Mouse (Mus musculus): Measurements from ENCODE around the gene Coro1c.

The Coro1c gene

DNA sequence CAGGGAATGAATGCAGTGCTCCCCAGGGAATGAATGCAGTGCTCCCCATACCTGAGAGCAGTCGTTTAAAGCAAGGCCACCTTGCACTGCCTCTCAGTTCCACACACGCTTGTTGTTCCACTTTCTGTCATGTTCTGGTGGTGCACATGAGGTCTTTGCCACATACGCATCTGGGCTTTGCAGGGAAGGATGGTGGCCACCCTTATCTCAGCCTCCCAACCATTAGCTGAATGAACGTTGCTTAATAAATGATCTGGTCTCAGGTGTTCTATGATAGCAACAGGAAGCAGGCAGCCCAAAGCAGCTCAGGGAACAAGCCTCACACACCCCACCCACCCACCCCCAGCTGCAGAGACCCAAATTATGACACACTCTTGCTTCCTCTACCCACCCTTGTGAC, 16.1 kb upstream of the Coro1c start:
- no peak for DNase-seq (ENCODE audit: low spot score)

DNA sequence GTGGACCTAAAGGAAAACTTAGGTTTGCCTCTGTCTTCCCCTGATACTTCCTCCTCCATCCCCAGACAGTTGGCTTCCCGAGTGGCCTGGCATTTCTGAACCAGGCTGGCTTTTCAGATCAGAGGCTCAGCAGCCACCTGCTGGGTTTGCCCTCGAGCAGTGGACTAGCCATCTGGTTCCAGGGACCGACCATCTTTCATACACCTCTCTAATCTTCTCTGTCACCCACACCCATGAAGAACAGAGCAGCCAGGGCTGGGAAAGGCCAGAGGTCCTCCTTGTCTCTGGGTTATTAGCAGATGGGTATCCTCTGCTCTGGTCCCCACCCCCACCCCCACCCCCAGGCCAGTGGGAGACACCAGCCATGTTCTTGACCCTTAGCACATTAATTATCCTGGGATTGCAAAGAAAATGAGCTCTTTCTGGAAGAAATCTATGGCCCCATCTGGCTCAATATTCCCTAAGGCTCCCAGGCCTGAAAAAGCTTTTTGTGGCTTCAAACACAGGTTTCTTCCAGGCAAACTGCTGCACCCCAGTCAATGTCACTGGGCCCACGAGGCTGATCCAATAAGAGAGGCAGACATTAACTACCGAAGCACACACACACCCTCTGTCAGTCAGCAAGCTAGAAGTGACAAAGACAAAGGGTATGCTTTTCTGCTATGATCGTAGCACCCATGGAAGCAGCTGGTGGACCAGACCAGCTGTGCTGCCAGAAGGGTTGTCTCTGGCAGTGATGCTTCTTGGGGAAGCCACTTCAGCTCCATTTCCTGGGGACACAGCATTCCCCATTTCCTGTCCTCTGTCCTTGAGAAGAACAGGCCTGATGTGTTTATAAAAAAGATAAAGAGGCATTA, 13.0 kb upstream of the Coro1c start:
- no peak for DNase-seq (ENCODE audit: low spot score)

DNA sequence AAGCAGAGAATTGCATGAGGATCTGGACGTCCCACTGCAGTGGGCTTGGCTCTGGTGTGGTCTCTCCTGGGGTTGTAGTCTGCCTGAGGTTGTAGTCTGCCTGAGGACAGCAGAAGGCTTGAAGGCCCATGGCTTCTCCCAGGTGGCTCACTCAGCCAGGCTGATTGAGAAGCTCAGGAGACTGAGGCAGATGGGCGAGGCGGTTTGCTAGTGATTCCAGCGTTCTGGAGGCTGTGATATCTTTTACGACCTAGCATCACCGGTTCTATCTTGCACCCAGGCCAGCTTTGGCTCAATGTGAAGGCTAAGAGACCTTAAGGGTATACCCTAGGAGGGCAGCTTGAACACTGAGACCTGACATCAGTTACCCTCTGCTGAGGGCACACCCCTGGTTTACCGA, 10.5 kb upstream of the Coro1c start:
- DNase-seq (ENCODE audit: low spot score), result no peak

DNA sequence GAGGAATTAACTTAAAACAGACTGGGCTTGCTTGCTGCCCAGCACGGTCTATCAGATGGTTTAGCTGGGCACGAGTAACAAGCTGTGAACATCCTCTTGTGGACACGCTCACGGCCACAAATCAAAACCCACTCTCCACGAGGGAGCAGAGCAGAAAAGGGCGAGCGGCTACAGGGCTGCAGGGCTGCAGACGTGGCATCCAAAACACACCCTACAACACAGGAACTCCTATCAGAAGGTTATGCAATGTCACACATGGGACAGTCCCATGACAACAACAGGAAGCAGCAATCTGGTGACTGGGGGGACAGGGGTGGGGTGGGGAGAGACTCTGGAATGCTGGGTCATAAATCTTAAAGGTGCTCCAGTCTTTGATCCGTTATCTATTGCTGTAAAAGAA, 10.1 kb upstream of the Coro1c start:
- no peak for DNase-seq (ENCODE audit: low spot score)

DNA sequence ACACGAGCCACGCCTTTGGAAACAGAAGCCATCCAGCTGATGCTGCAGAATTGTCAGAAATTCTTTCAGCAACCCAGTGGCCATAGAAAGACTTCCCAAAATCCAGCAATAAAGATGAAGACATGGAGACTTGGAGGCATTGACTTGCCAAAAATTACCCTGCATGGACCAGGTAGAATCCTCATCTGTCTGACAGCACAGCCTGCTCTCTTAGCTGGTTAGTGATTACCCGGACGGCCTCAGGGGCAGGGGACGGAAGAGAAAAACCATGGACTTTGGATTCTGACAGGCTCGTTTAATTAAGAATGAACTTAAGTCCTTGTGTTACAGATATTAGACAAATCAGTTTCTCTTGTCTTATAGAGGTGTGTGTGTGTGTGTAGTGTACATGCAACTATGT, 2.1 kb upstream of the Coro1c start:
- no peak for DNase-seq (ENCODE audit: low spot score)

DNA sequence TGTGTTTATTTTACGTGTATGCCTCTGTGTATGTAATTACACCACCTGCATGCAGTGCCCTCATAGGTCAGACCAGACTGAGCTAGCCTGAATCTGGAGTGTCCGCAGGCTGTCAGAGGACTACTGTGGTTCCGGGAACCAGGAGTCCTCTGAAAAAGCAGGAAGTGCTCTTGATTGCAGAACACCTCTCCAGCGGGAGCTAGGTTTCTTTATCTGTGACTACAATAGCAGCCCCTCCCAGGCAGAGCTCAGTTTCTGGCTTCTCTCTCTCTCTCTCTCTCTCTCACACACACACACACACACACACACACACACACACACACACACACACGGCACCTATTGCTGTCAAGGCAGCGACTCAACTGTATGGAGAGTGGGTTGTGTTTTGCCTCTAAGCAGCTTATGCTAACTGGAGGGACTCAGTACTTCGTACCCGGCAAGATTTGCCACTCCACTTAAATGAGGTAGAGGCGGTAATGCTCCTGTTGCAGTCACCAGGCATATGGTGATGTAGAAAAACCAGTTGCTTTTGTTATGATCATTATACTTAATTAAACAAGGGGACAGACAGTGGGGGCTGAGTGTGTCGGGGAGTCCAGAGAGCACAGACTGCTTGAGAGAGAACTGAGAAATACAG, 1.6 kb upstream of the Coro1c start:
- DNase-seq (ENCODE audit: low spot score), result no peak

DNA sequence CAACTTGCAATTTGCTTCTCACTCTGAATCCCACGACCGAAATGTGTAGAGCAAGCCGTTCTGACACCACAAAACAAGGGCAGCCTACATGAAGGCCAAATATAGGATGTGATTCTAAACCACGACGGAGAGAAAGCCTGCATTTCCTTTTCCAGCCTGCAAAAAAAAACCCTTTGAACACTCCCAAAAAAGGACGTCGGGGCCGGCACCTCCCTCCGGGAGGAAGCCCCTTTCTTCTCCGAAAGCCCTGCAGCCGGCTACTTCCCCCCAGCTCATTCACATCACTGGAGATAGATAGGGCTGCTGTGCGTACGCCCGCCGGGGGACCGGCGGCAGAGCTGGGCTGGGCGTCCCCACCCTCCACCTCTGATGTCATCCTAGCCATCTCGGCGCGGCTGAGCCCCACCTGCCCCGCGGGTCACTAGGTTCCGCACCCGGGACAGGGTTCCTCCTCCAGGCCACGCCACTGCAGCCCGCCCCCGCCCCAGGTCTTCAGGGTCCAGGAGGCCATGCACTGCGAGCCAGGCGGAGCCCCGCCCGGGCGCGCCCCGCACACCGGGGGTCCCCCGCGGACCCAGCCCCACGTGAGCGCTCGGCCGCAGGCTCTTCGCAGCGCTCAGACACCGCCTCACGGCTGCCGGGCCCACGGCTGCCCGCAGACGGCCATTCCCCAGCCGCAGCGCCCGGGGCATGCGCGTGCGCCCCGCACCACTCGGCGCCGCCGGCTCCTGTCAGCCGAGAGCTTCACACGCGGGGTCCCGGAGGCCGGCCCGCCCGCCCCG, 581 bp downstream of the Coro1c start:
- DNase-seq (ENCODE audit: low spot score), result no peak

DNA sequence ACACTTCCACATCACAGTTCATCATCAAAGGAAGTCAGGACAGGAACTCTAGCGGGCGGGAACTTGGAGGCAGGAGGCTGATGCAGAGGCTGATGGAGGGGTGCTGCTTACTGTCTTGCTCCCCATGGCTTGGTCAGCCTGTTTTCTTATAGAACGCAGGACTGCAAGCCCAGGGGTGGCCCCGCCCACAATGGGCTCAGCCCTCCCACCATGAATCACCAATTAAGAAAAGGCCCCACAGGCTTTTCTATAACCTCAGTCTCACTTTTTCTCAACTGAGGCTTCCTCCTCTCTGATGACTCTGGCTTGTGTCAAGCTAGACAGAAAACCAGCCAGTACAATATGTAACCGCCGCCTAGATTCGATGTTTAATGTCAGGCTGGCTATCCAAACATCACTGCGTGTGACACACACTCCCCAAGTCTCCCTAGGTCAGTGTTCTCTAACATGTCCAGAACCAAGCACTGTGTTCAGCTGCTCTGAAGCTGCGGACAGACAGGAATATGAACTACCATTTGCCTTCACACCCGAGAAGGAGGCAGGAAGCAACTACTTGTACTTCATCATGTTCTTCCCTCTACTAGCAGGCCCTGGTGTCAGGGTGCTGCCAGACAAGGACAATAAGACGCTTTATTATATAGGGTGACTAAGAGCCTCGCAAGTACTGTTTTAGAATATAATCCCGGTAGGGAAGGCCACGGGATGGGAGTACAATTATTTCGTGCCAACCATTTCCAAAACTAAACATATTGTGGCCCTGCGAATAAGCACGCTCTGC, 1.4 kb downstream of the Coro1c start:
- no peak for DNase-seq (ENCODE audit: low spot score)

DNA sequence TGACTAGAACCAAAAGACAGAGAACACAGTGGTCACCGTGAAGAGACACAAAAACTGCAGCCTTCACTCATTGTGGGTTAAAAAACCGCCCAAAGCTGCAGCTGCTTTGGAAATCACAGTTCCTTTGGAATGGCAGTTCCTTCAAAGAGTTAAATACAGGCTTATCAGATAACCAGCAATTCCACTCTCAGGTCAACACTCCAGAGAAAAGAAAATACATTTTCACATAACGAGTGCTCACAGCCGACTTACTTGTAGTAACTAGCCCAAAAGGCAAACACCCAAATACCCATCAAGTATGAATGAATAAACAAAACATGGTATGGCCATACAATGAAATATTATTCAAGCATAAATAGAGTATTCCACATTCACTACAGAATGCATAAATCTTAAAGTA, 3.6 kb downstream of the Coro1c start:
- DNase-seq (ENCODE audit: low spot score), result no peak

DNA sequence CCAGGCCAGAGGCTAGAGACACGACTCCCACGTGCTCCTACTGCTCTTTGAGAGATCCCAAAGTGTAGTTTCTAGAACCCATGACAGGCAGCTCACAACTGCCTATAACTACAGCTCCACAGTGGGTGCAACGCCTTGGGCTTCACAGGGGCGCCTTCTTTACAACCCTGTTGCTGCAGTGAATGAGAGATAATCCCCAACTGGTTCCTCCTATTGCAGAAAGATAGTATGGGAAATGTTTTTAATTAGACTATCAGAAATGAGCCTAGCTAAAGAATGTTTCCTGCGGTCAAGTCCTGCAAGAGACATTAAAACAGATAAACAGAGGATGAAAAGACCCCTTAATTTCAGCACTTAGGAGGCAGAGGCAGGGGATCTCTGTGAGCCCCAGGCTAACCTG, 5.6 kb downstream of the Coro1c start:
- DNase-seq (ENCODE audit: low spot score), result no peak

DNA sequence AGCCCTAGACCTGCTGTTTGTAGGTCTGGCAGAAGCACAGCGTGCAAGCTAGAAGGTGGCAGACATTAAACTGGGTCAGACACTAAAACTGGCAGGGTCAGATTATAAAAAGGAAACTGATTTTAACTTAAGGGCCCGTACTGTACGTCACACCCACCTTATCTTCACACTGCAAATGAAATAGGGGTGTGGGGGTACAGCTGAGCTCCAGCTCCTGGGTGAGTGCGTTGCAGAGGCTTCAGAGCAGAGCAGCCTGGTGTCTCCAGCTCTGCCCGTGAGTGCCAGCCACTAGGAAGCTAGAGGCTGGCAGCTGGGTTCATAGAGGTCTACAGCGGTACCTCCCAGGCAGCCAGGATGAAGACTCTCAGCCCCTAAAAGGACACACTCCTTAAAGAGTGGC, 6.5 kb downstream of the Coro1c start:
- DNase-seq (ENCODE audit: low spot score), result no peak

DNA sequence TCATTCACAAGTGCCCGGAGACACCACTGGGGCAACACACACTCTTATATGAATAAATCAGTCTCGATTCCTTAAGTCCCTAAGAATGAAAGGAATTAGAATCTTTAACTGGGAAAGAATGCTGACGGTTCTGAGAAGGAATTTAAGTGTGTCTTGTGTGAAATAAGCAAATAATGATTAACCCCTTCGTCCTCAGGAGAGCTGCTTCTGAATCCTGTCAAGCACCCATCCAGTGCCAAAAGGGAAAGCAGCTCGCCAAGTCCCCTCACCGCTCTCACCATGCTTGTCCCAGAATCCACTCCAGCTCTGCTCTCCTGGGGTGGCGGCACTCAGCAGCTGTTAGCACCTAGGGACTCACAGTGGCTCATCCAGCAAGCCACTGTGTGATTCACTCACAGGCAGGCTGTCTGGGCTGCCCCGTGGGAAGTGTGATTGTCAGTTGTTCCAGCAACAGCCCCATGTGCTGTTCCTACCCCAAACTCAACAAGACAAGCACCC, 7.4 kb downstream of the Coro1c start:
- DNase-seq (ENCODE audit: low spot score), result no peak

DNA sequence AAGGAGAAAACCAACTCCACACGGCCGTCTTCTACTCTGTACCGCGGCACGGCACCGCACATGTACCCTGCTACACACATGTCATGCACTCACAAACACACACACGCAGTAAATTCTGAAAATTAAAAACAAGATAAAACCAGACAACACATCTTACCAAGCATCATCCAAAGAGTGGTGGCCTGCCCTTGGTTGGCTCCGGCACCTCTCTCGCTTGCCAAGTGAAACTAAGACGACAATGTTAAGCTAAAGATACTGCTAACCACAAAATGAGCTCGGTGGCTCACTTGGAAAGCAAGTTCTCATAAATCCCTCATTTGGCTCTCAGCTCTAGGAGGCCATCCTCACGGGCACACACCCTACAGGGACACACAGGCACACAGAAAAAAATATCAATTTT, 9.0 kb downstream of the Coro1c start:
- DNase-seq (ENCODE audit: low spot score), result no peak

DNA sequence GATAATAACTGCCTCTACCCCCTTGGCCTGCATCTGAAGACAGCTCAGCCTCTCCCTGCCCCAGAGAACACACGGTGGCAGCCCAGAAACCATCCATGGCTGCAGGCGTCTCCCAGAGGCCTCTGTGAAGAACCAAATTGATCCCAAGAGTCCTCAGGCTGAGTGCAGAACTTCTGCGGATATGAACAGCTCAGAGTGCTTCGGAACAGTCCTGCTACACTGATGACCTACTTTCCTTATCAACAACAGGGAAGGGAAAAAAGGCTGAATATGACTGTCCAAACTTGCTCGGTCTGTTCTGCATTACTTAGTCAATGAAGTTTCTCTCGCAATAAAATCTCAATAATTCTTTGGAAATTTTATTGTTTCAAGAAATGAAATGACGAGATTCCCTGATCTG, 16.6 kb downstream of the Coro1c start:
- DNase-seq (ENCODE audit: low spot score), result no peak

DNA sequence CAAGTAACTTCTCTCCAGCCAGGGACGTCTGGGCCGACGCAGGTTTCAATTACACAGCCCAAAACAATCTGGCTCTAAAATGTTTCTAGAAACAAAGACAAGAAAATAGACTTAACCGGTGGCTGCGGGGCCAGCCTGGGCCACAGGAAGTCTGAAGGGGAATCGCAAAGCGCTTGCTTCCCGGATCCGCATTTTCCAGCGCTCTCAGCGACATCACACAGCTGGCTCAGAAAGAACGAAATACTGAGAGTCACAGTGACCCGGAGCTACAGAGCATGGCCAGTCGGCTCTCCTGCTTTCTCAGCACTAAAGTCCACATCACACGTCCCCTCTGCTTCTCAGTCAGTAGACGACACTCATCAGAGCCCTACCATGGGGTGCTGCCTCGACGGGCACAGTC, 17.7 kb downstream of the Coro1c start:
- no peak for DNase-seq (ENCODE audit: low spot score)

DNA sequence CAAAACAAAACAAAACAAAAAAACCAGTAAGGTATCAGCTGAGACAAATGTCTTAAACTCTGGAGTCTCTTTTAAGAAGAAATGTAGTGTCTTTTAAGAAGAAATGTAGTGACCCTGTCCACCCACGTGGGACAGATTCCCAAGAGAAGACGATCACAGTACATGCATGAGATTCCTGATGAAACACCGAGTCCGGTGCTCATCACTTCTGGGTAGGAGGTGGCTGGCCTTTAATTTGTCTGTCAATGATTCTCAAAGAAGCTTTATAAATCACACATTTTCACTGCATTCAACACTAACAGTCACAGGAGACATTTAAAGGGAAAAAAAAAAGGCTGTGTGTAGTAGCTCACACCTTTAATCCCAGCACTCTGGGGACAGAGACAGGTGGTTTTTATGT, 18.6 kb downstream of the Coro1c start:
- no peak for DNase-seq (ENCODE audit: low spot score)

DNA sequence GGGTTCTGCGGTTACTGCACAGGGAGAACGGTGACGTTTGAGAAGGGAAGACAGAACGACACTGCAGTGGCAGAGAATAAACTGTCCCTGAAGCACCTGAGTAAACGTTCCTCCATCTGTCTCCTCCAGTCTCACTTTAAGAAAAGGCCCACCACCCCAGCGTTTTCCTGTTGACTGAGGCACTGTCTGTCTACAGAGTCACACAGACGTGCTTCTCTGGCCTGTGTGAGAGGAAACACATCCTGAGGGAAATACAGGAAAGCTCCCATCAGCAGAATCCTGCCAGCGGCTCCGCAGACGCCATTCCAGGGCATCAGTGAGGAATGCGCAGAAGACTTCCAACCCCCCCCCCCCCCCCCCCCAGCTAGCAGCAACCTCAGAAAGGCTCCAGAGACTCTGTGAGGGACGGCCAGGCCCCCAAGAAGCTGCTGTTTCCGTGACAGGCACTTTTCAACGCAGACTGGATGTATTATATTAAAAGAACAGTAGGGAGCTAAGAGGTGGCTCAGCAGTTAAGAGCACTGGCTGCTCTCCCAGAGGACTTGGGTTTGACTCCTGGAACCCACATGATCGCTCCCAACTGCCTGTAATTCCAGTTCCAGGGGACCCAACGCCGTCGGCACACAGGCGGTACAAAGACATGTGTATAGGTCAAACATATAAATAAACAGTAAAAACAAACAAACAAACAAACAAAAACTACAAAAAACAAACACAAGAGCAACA, 19.2 kb downstream of the Coro1c start:
- no peak for DNase-seq (ENCODE audit: low spot score)

DNA sequence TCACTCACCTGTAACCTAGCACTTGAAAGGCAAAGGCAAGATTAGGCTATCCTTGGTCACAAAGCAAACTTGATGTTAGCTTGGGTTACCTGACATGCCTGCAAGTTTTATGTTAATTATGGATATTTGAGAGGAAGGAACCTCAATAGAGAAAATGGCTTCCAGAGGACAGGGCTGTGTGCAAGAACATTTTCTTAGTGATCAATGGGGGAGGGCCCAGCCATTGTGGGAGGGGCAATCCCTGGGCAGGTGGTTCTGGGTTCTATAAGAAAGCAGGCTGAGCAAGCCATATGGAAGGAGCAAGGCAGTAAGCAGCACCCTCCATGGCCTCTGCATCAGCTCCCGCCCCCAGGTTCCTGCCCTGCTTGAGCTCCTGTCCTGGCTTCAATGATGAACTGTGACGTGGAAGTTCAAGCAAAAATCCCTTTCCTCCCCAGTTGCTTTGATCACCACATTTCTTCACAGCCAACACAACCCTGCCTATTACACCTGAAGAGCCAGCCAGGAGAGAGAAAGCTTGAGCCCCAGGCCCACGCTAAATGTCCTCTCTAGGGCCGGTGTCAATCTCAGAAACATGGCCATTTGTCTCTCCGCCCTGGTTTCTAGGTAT, 20.3 kb downstream of the Coro1c start:
- no peak for DNase-seq (ENCODE audit: low spot score)

DNA sequence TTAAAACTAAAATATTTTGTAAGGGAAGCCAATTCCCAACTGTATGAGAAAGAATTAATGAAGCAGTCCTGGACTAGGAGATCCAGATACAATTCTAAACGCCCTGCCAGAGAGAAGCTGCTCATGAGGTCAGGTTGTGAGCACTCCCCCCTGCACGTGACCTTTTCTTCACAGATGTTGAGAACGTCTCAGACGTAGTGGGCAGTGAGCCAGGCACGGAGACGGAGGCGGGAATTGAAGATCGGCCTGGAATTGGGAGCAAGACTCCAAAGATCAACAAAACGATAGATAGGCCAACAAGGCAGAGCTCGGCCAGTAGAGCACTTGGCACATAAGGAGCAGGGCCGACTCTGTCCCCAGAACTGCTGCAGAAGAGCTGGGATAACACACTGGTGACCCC, 21.4 kb downstream of the Coro1c start:
- no peak for DNase-seq (ENCODE audit: low spot score)

DNA sequence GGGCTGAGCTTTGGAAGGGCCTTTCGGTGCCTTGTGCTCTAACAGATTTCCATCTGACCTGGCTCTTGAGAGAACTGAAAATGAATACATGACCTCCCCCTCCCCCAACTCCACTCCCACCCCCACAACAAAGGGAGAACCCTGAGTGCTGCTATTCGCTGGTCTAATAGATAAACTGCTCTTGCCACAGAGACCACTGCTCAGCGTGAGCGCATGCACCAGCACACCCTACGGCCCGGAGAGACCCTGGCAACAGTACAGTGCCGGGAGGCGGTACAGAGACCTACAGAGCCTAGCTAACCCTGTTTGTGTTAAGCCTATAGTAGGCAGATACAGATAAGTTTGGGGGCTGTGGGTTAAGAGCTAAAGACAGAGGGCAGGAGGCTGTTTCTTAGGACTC, 22.9 kb downstream of the Coro1c start:
- no peak for DNase-seq (ENCODE audit: low spot score)

DNA sequence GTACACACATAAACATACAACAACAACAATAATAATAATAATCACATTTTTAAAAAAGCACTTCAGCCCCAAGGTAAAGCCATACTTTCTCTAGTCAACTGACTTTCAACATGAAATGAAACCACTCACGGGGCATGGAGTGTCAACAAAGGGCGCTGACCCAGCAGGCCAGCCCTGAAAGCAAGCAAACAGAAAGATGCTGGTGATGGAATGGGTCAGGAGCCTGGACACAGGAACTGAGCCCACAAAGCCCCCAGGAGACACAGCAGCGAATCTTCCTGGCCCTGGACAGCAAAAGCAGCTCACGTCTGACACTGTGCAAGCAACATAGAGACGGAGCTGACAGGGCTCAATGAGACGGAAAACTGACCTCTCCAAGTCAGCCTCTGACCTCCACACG, 23.8 kb downstream of the Coro1c start:
- DNase-seq (ENCODE audit: low spot score), result no peak
